Mouse (Mus musculus) ES-E14 (cell line): ENCODE results near the gene Gm128. TPM values are rescaled to one million over a fixed set of nuclear protein-coding genes. Genes with fewer than 3 reads are reported as not detected.

Experiments used
- DNase-seq: peaks from one replicate; pipeline ENCODE4 v3.0.0-alpha.2; 2013; ENCODE audit warnings: low read depth, low spot score
- H3K27ac ChIP-seq: 2 replicates; pipeline ENCODE4 v1.5.1; 2012; ENCODE audit warnings: low read depth, mild to moderate bottlenecking, low read length, moderate library complexity, mixed read lengths; ENCODE audit not compliant: poor library complexity, insufficient read depth, severe bottlenecking
- H3K36me3 ChIP-seq: 2 replicates; pipeline ENCODE4 v1.6.1; 2012; ENCODE audit warnings: mild to moderate bottlenecking, low read length, moderate library complexity, mixed read lengths; ENCODE audit not compliant: control insufficient read depth, poor library complexity, insufficient read depth, severe bottlenecking
- H3K4me1 ChIP-seq, 2 experiments: fragments of 150-350 bp in 1 of 2; sonication (generic) in 1 of 2; 2 replicates each; pipeline ENCODE4 v1.6.1; 2012; ENCODE audit warnings: low read length in 2 of 2, mild to moderate bottlenecking in 1 of 2, mixed read lengths in 1 of 2; ENCODE audit not compliant: control insufficient read depth in 2 of 2, insufficient read depth in 2 of 2, poor library complexity in 1 of 2
- H3K4me3 ChIP-seq, 2 experiments: fragments of 150-350 bp in 1 of 2; sonication (generic) in 1 of 2; 2 replicates each; pipeline ENCODE4 v1.5.1; 2012; ENCODE audit warnings: low read length in 2 of 2, low read depth in 1 of 2, mild to moderate bottlenecking in 1 of 2, mixed read lengths in 1 of 2; ENCODE audit not compliant: insufficient read depth in 1 of 2, poor library complexity in 1 of 2, severe bottlenecking in 1 of 2
- H3K9ac ChIP-seq: 2 replicates; pipeline ENCODE4 v1.6.1; 2012; ENCODE audit warnings: low read depth, mild to moderate bottlenecking, low read length, mixed read lengths; ENCODE audit not compliant: poor library complexity, insufficient read depth, severe bottlenecking
- H3K9me3 ChIP-seq: fragments of 150-350 bp; sonication (generic); 2 replicates; pipeline ENCODE4 v1.6.1; 2012; ENCODE audit warnings: low read depth, mild to moderate bottlenecking, low read length; ENCODE audit not compliant: control insufficient read depth, insufficient read depth
- CHD2 ChIP-seq: IDR thresholded peaks from 2 replicates; pipeline ENCODE4 v1.6.1; 2014; ENCODE audit warnings: mild to moderate bottlenecking, low read depth, low read length, inconsistent platforms
- HCFC1 ChIP-seq: IDR thresholded peaks from 2 replicates; pipeline ENCODE4 v1.6.1; 2012; ENCODE audit warnings: low read length, inconsistent platforms, borderline replicate concordance; ENCODE audit not compliant: insufficient read depth
- MAFK ChIP-seq: IDR thresholded peaks from 2 replicates; pipeline ENCODE4 v1.6.1; 2014; ENCODE audit warnings: mild to moderate bottlenecking, low read depth, low read length, inconsistent platforms; ENCODE audit not compliant: insufficient read depth
- ZC3H11A ChIP-seq: IDR thresholded peaks from 2 replicates; pipeline ENCODE4 v1.6.1; 2012; ENCODE audit warnings: low read depth, mild to moderate bottlenecking, inconsistent platforms, low read length, borderline replicate concordance
- ZNF384 ChIP-seq: IDR thresholded peaks from 2 replicates; pipeline ENCODE4 v1.6.1; 2012; ENCODE audit warnings: low read depth, low read length, inconsistent platforms
- in situ Hi-C, 2 experiments: fragments of 600-800 bp; cut with MboI; formaldehyde crosslinking; loops; one replicate each; pipeline ENCODE4 v1.15.1; 2025; ENCODE audit warnings: low sequenced_read_pairs in 2 of 2, inconsistent platforms in 1 of 2; ENCODE audit not compliant: unreplicated experiment in 2 of 2
- total RNA-seq: library from RNA; depleted of rRNA; stranded (reverse); fragments of 300-350 nt; gene quantifications from 2 replicates; pipeline ENCODE4 v1.2.3, GENCODE M21; 2012

Gm128 gene
- total RNA-seq, 1 experiment = 2.0 TPM

DNA sequence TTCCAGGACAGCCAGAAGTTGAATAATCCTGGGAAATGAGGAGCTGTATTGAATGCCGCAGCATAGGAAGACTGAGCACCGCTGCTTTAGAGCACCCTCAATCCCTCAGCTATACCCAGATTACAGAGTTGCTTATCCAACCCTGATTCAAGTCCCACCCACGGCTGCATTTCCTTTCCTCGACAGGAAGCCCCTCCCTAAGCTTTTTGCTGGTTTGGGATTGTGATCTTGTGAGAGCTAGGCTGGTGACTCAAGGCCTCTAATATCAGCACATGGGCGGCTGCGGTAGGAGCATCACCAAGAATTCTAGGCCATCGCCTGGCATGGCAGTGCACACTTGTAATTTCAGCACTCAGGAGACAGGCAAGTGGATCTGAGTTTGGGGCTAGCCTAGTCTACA lies 45.1 kb upstream of the Gm128 start:
- TF ChIP-seq CHD2 (no peak), ZNF384 (no peak), HCFC1 (no peak), ZC3H11A (no peak)
- H3K36me3 ChIP-seq = peaks cover 12% of the 10 kb centered on the region
- H3K4me3 ChIP-seq = peak overlapping the region in 1 of 2 experiments; percentile 47; a peak in 2 of 4 replicates
- peaks cover 2 to 18% of the 10 kb centered on the region in 2 experiments; a peak in 3 of 4 replicates for H3K4me1 ChIP-seq
- peak overlapping the region; percentile 76 for H3K9ac ChIP-seq
- no peak for DNase-seq
- peak overlapping the region; percentile 51; the same call in 1 of the 2 replicates for H3K27ac ChIP-seq
- H3K9me3 ChIP-seq = no peaks in the 10 kb centered on the region
- in situ Hi-C loops = no loop called here

DNA sequence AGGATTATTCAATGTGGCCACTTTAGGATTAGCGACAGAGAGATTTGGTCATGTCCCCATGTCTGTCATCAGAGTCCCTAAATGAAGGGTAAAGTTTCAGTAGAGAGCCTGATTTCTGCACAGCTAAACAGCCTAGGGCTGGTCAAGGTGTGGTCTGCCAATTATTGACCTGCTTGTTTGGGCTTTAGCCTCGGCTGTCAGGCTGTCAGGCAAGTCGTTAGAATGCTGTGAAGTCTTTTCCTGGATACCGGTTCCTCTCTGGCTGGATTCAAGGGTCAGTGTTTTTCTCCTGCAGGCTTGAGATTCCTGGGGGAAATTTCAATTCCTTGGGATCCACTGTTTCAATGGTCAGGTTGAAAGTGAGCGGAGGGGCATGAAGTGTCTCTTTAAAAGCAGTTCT lies 44.6 kb upstream of the Gm128 start:
- Histone ChIP-seq H3K36me3 (peaks cover 12% of the 10 kb centered on the region), H3K4me3 (peak overlapping the region in 1 of 2 experiments; percentile 47; a peak in 1 of 4 replicates), H3K9ac (peak overlapping the region; percentile 76; the same call in 1 of the 2 replicates), H3K9me3 (no peaks in the 10 kb centered on the region), H3K27ac (peak overlapping the region; percentile 36; the same call in 1 of the 2 replicates), H3K4me1 (peaks cover 2 to 17% of the 10 kb centered on the region in 2 experiments; a peak in 3 of 4 replicates)
- no peak for DNase-seq
- in situ Hi-C loops = no loop called here
- TF ChIP-seq CHD2 (no peak), ZNF384 (no peak), ZC3H11A (no peak), MAFK (no peak), HCFC1 (no peak)

- Histone ChIP-seq H3K9me3 (no peaks in the 10 kb centered on the region), H3K9ac (peak overlapping the region; percentile 52; the same call in 1 of the 2 replicates), H3K4me1 (peaks cover 2 to 12% of the 10 kb centered on the region in 2 experiments; a peak in 3 of 4 replicates), H3K36me3 (peaks cover 12% of the 10 kb centered on the region), H3K4me3 (peak overlapping the region in 1 of 2 experiments; percentile 82; a peak in 1 of 4 replicates), H3K27ac (peak overlapping the region; percentile 24; the same call in 1 of the 2 replicates)
- in situ Hi-C loops = no loop called here
- no peak for TF ChIP-seq HCFC1
- TF ChIP-seq MAFK = no peak
- no peak for TF ChIP-seq ZC3H11A
- DNase-seq = no peak
Observed at GRCm38 (mm10) chr3:95285390-95285789, 44.0 kb upstream of the Gm128 start.

DNA sequence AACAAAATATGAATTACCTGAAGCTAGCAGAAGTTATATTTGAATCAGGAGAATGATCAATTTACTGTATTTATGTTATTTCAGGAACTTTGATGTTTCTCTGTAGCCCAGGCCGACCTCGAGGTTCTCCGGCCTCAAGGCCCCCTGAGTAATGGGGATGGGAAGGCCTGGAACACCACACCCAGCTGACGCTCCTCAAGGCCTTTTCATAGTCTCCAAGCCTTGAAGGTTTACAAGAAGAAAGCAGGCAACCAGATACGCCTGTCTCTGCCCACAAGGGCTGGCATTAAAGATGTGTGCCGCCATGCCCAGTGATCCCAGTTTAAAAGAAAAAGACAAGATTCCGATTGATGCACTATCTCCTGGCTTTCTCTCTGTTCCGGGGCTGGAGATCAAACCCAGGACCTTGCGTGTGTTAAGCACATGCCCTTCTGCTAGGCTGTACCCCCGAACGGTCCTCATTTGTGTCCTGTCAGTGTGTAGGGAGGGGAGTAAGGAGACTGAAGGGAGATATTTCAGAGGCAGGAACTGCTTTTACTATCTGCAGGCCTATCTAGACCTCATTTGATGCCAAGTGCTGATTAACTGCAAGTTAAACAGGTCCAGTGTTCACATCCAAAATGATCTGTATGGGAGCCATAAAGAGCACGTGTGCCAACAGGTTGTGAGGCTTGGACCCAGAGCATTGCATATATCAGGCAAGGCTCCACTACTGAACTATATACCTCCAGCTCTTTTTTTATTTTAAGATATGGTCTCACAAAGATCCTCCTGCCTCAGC lies 43.3 kb upstream of the Gm128 start:
- in situ Hi-C loops = no loop called here
- peak overlapping the region; percentile 63; the same call in 1 of the 2 replicates for H3K9ac ChIP-seq
- H3K27ac ChIP-seq = 0 out of 2 replicates have a peak overlapping the region, but pooled peaks have one; percentile 1
- peak overlapping the region; percentile 82 to 94; a peak in 2 of 4 replicates for H3K4me3 ChIP-seq
- H3K9me3 ChIP-seq = no peaks in the 10 kb centered on the region
- TF ChIP-seq CHD2 (no peak), ZC3H11A (no peak), MAFK (no peak), HCFC1 (no peak), ZNF384 (no peak)
- peaks cover 2 to 9% of the 10 kb centered on the region in 2 experiments; a peak in 3 of 4 replicates for H3K4me1 ChIP-seq
- no peak for DNase-seq
- peaks cover 12% of the 10 kb centered on the region for H3K36me3 ChIP-seq
